Mouse (Mus musculus): ENCODE data around the gene Gm2956. TPM values are rescaled to one million over a fixed set of nuclear protein-coding genes. Genes with fewer than 3 reads are reported as not detected.
"Not testable (repeated sequence)": the region's sequence is repeated elsewhere in the genome, so short reads cannot be mapped to it uniquely, and the experiment has no call there.

Gm2956 gene
- total RNA-seq (2014; rRNA removed) (0.24 and 0.54 TPM in 2 replicates), polyA plus RNA-seq (2015; fragmentation: Nextera tagmentation; extraction: Ambion mirVana) (0.43 TPM in 1 of 2 replicates, not detected in the other)

DNA sequence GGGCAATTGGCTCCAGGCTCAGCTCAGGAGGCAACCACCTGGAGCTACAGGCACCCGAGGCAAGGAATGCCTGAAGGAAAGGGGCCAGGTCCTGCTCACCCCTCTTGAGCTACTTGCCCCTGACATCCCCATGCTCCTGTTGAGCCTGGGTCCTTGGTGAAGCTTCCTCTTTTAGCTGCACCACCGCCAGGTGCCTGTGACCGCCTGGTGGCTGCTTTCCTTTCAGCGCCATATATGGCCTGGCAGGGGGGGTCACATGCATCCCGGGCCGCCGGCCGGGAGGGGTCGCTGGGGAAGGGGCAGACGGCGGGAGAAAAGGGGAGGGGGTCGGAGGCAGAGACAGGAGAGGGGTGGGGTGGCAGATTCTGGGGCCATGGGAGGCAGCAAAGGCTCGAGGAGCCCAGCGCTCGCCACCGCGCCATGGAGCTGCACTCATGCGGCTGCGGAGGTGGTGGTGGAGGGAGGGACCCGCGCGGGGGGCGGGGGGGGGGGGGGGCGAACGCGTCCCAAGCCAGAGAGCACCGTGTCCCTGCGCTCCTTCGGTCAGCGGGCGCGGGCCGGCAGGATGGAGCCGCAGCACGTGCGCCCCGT, at the start of gene Gm2956:
Gene Gm2956 (plus strand): TSS at position 541 of the 591 bp plus-strand sequence.
- H3K9me3 ChIP-seq (ENCODE audit: low read length); H3K27ac ChIP-seq (ENCODE audit: low read depth, low read length); ATAC-seq; H3K36me3 ChIP-seq (ENCODE audit: insufficient read depth); DNase-seq; H3K27me3 ChIP-seq (ENCODE audit: insufficient read depth, low read length); H3K4me1 ChIP-seq (ENCODE audit: insufficient read depth): not testable (repeated sequence)
- Histone ChIP-seq H3K9ac (peak within 1 kb of the TSS; percentile 57), H3K4me2 (ENCODE audit: low read depth) (peak within 1 kb of the TSS; percentile 57), H3K4me3 (ENCODE audit: low read depth, low read length) (peak within 1 kb of the TSS; percentile 30)
- peak; percentile 33 for TF ChIP-seq CTCF (IDR thresholded peaks at IDR 0.05; ENCODE audit: low read depth)
- 0% methylated on average over 3 of the region's 37 CpGs for WGBS

DNA sequence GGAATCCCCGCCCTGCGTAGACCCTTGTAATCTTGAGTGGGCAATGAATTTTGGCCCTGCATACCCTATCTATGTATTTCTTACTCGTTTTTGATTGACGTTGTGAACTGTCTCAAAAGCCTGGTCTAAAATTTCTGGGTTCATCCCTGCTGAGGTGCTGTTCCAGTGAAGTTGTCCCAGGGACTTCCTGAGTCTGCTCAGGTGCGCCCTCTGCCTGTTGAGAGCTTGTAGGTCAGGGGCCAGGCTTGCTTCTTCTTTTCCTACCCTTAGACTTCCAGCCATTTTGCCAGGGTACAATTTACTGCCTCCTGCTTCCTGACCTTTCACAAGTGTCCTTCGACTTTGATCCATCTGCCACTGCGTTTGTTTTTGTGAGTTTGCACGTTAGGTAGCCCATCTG, 979 bp downstream of the Gm2956 start:
- not testable (repeated sequence) for H3K27ac ChIP-seq (ENCODE audit: low read depth, low read length); H3K36me3 ChIP-seq (ENCODE audit: insufficient read depth); H3K4me3 ChIP-seq (ENCODE audit: low read depth, low read length); H3K4me1 ChIP-seq (ENCODE audit: insufficient read depth); ATAC-seq; H3K9me3 ChIP-seq (ENCODE audit: low read length); H3K9ac ChIP-seq; DNase-seq; H3K27me3 ChIP-seq (ENCODE audit: insufficient read depth, low read length)
- 4% methylated on average over 4 of the region's 8 CpGs for WGBS
- peak overlapping the region; percentile 29 for H3K4me2 ChIP-seq (ENCODE audit: low read depth)
- TF ChIP-seq CTCF (IDR thresholded peaks at IDR 0.05; ENCODE audit: low read depth) = peak; percentile 60

DNA sequence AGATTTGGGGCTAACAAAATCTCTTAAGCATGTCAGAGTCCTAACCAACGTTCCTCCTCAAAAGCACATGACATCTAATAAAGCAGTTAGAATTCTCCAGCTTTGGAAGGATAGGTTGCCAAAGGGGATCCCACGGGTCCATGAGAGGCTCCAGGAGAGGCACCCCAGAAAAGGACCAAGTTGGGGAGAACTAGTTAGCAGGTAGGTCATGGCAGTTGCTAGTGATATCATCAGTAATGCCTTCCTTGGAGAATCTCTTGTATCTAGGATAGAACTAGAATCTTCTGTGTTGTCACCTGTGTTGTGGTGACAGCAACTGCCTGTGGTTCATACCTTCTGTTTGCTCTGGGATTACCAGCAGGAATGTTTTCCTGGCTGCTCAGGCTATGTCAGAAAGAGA, 62.4 kb downstream of the Gm2956 start, which contains the start of gene Gm10413:
Gene Gm10413 (plus strand): TSS at position 301 of the 400 bp plus-strand sequence.
- not testable (repeated sequence) for H3K4me3 ChIP-seq (ENCODE audit: low read depth, low read length); ATAC-seq; H3K27ac ChIP-seq (ENCODE audit: low read depth, low read length); H3K4me1 ChIP-seq (ENCODE audit: insufficient read depth); H3K36me3 ChIP-seq (ENCODE audit: insufficient read depth); H3K27me3 ChIP-seq (ENCODE audit: insufficient read depth, low read length); DNase-seq; H3K9me3 ChIP-seq (ENCODE audit: low read length); H3K4me2 ChIP-seq (ENCODE audit: low read depth); H3K9ac ChIP-seq
- no CpG with 5 or more reads among the region's 2 CpGs for WGBS

Other genes with a start within 250 kb of the Gm2956 start
- 0.15 TPM in 1 of 2 replicates, not detected in the other for gene Gm10340, start 198.6 kb upstream of the Gm2956 start, total RNA-seq (2014; rRNA removed)
- 0.10 TPM in 1 of 2 replicates, not detected in the other for gene Gm10340, start 198.6 kb upstream of the Gm2956 start, polyA plus RNA-seq (2015; fragmentation: Nextera tagmentation; extraction: Ambion mirVana)
- gene Gm5795, start 144.4 kb upstream of the Gm2956 start, total RNA-seq (2014; rRNA removed) = 0.14 TPM in 1 of 2 replicates, not detected in the other
- 0.15 TPM in 1 of 2 replicates, not detected in the other for gene Gm5795, start 144.4 kb upstream of the Gm2956 start, polyA plus RNA-seq (2015; fragmentation: Nextera tagmentation; extraction: Ambion mirVana)
- gene D830030K20Rik, start 124.1 kb upstream of the Gm2956 start, total RNA-seq (2014; rRNA removed) = 13.0 and 22.5 TPM in 2 replicates
- gene D830030K20Rik, start 124.1 kb upstream of the Gm2956 start, polyA plus RNA-seq (2015; fragmentation: Nextera tagmentation; extraction: Ambion mirVana) = 23.3 and 27.9 TPM in 2 replicates
- not detected in 2 replicates for gene Gm10413, start 62.5 kb downstream of the Gm2956 start, total RNA-seq (2014; rRNA removed)
- gene Gm10413, start 62.5 kb downstream of the Gm2956 start, polyA plus RNA-seq (2015; fragmentation: Nextera tagmentation; extraction: Ambion mirVana) = not detected in 2 replicates
- 9.5 and 9.6 TPM in 2 replicates for gene Gm10409, start 80.0 kb downstream of the Gm2956 start, total RNA-seq (2014; rRNA removed)
- gene Gm10409, start 80.0 kb downstream of the Gm2956 start, polyA plus RNA-seq (2015; fragmentation: Nextera tagmentation; extraction: Ambion mirVana) = 22.7 and 23.8 TPM in 2 replicates
- gene Gm3005, start 95.5 kb downstream of the Gm2956 start, total RNA-seq (2014; rRNA removed) = 7.5 and 11.7 TPM in 2 replicates
- 12.8 and 13.6 TPM in 2 replicates for gene Gm3005, start 95.5 kb downstream of the Gm2956 start, polyA plus RNA-seq (2015; fragmentation: Nextera tagmentation; extraction: Ambion mirVana)
- gene Gm10408, start 116.8 kb downstream of the Gm2956 start, total RNA-seq (2014; rRNA removed) = 0.52 TPM in 1 of 2 replicates, not detected in the other
- not detected in 2 replicates for gene Gm10408, start 116.8 kb downstream of the Gm2956 start, polyA plus RNA-seq (2015; fragmentation: Nextera tagmentation; extraction: Ambion mirVana)